Mouse (Mus musculus): ENCODE data around the gene Cts6. TPM values are rescaled to one million over a fixed set of nuclear protein-coding genes. Genes with fewer than 3 reads are reported as not detected.

Cts6 gene
- polyA plus RNA-seq (2017; shearing (Covaris generic)), result not detected

GRCm38 (mm10) chr13:61203310-61203709, at the start of gene Cts6:
Gene Cts6 (minus strand): TSS chr13:61203410.

GRCm38 (mm10) chr13:61164156-61164555, 39.1 kb downstream of the Cts6 start, which contains the start of gene Ctsr:
Gene Ctsr (minus strand): TSS chr13:61164256.

Other genes starting within 250 kb of the Cts6 start
- gene Ctsj, start 197.5 kb downstream of the Cts6 start, polyA plus RNA-seq (2017; shearing (Covaris generic)), result not detected
- gene Ctsq, start 162.8 kb downstream of the Cts6 start, polyA plus RNA-seq (2017; shearing (Covaris generic)), result not detected
- not detected for gene Ctsr, start 39.2 kb downstream of the Cts6 start, polyA plus RNA-seq (2017; shearing (Covaris generic))
- under 1 TPM in 1 of 2 experiments, not detected in 1; 0.29 TPM for gene Cts8, start 51.9 kb upstream of the Cts6 start, polyA plus RNA-seq (2017; shearing (Covaris generic))
- gene Gm49398, start 85.4 kb upstream of the Cts6 start, polyA plus RNA-seq (2017; shearing (Covaris generic)), result not detected
- not detected for gene Cts7, start 154.8 kb upstream of the Cts6 start, polyA plus RNA-seq (2017; shearing (Covaris generic))